Mouse (Mus musculus) naive thymus-derived CD4-positive, alpha-beta T cell, adult 2 months (primary cell): ENCODE data around the gene Zfp536.
A peak's percentile ranks its signal among the peaks of the same experiment; 100 is the strongest.

Experiments used
- DNase-seq: peaks from one replicate; pipeline ENCODE4 v3.0.0-alpha.2; 2011; ENCODE audit warnings: low read depth

The Zfp536 gene

GRCm38 (mm10) chr7:37689561-37690305 lies 83.7 kb downstream of the Zfp536 start:
- no peak for DNase-seq

DNA sequence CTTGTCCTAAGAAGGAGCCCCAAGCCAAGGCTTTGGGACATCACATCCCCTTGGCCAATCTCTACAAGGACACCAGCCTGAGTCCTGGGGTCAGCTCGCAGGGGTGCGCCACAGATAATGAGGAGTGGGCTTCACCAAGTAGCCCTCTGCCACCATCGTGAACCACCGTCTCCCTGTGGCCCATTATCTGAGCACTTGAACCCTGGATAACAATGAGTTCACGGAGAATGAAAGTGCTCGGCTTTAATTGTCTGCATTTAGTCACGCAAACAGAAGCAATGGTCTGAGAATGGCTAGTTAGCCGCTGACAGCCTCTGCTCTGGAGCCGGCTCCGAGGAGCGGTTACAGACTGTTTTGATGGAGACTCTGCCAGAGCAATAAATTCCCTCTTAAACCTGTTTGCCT lies 84.3 kb downstream of the Zfp536 start:
- DNase-seq: no peak

DNA sequence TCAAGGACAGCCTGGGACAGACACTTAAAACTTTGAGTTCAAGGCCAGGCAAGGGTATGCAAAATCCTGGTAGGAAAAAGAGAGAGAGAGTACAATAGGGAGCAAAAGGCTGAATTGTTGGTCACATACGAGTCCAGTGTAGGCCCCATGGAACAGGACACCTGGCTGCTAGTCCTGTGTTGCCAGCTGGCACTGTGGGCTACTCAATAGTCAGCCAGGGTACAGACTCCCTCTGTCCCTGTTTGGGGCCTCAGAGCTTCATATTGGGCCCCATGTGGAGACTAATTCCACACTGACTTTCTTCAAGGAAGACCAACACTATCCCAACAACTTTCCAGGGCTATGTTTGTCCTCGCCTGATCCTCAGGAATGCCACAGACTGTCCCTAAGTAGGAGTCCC lies 87.1 kb downstream of the Zfp536 start:
- DNase-seq: no peak

DNA sequence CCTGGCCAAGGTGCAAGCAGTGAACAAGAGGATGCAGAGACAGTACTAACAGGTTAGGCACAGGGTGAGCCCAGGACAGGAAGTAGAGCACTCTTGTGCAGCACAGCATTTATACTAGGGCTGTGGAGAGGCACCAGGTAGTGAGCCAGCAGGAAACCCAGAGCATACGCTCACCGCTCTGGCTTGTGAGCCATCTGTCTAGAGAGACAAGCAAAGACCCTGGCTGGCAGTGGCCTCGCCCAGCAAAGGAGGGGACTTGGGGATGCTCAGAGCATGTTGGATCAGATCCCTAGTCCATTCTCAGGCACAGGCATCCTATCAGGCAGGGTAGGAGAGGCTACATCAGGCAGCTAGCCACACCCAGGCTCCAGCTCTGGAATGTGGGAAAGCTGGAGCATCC lies 88.2 kb downstream of the Zfp536 start:
- no peak for DNase-seq

GRCm38 (mm10) chr7:37681335-37681734 lies 92.1 kb downstream of the Zfp536 start:
- DNase-seq: no peak

GRCm38 (mm10) chr7:37663676-37664365 lies 109.6 kb downstream of the Zfp536 start:
- no peak for DNase-seq

- peak; percentile 2 for DNase-seq
Measured at GRCm38 (mm10) chr7:37648671-37649070, 124.8 kb downstream of the Zfp536 start.

DNA sequence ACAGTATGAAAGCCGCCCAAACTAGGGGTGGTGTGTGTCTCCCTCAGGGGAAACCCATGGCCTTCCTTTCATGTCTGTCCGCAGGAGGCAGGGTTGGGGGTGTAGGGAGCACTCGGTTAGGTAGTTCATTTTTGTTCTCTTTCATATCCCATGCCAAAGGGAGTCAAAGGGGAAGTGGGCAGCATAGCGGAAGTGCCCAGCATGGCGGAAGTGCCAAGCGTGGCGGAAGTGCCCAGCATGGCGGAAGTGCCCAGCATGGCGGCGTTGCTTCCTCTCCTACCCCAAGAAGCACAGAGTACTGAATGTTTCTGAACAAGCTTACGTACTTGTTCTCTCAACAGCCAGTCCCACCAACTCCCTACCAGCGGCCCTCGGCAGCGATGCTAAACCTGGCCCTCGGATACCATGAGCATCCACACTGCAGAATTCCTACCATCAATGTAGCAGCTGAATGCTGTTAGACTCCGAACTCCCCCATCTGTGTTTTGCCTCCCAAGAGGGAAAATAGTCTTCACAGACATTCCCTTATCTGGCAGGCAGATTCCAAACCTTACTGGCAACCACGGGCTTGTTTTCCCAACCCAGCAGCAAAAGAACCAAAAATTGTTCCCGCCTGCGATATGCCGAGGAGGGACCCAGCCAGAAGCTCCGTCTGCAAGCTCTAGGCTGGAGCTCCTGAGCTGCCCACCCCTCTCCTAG lies 125.4 kb downstream of the Zfp536 start:
- no peak for DNase-seq

DNA sequence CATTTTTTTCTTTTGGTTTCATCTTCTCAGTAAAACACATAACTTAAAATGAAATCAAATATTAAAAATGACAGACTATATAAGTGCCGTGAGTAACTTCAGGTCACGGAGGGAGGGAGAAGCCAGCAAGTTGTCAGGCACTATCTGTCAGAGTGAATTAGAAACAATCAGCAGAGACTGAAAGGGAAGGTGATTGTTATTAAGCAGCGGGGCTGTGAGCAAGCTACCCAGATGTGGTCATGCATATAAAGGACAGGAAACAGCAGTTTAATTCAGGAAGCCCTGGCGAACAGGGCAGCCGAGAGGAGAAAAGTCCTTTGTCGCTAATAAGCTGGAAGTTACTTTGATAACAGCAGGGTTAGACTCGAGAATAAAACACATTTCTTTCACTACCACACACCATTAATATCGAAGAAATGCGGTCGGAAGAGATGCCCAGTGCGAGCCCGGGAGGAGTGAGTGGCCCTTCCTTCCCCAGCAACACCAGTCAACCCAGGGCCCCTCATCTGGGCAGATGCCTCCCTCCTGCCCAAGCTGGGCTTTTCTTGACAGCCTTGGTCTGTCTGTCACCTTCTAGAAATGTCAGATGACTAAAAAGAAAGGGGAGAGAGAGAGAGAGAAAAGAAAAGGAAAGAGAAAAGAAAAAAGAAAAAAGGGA lies 133.6 kb downstream of the Zfp536 start:
- no peak for DNase-seq

DNA sequence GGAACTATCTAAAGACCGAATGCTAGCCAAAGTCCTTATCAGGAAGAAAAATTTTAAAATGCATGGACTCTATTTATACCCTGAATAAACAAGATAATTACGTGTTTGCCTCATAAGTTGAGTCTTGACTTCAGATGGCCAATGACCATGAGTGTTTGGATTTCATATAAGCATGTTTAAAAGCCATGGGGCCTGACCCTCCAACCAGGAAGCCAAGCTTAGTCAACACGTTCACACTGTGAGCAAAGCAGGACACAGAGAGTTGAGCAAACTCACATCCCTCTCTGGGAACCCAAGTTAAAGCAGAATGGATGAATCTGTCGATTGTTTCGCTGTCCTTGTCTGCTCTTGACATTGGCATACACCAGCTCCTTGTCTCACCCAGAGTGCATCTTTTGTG lies 138.6 kb downstream of the Zfp536 start:
- DNase-seq: no peak

- no peak for DNase-seq
Measured at GRCm38 (mm10) chr7:37630410-37630809, 143.0 kb downstream of the Zfp536 start.

DNA sequence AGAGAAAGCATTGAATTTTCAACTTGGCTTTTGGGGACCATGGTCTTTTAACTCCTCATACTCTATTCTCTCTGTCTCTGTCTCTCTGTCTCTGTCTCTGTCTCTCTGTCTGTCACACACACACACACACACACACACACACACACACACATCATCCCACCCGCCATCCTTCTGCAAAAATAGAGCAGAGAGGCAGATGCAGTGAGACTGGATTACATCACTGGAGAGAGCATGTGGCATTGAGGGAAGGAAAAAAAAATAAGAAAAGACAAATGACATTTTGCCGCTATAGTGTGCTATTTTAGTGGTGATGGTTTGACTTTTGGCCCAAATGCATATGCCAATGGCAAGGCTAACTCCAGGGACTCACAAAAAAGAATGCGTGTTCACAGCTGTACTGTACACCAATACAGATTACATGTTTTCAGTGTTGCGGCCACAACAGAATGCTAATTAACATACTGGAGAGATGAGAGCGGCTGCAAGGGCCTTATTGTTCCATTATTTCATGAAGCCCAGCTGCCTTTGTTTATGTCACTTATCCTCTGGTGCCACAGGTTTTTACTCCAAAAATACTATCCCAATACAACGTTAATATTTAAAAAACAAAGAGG lies 145.4 kb downstream of the Zfp536 start:
- no peak for DNase-seq

DNA sequence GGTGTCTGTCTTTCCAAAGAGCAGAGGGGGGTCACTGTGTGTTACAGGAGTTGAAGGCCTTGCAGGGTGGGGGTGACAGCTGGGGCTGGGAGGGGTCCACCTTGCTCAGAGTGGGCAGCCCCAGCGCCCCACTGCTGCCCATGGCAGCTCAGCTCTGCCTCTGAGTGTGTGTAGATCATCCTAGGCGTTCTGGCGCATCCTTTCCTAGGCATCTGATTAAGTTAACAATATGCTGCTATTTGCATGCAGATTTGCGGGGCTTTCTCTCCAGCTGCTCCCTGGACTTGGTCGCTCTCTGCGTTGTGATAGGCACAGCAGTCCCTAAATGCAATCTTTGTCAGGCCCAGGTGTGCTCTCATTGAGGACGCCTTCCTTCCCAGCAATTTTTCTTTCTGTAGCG lies 147.7 kb downstream of the Zfp536 start:
- no peak for DNase-seq

GRCm38 (mm10) chr7:37624759-37625340 lies 148.6 kb downstream of the Zfp536 start:
- DNase-seq: no peak

- DNase-seq: no peak
Measured at GRCm38 (mm10) chr7:37623903-37624758, 149.3 kb downstream of the Zfp536 start.

- no peak for DNase-seq
Measured at GRCm38 (mm10) chr7:37619254-37619653, 154.2 kb downstream of the Zfp536 start.

- DNase-seq: no peak
Measured at GRCm38 (mm10) chr7:37617880-37618279, 155.6 kb downstream of the Zfp536 start.

- no peak for DNase-seq
Measured at GRCm38 (mm10) chr7:37615932-37616331, 157.5 kb downstream of the Zfp536 start.

DNA sequence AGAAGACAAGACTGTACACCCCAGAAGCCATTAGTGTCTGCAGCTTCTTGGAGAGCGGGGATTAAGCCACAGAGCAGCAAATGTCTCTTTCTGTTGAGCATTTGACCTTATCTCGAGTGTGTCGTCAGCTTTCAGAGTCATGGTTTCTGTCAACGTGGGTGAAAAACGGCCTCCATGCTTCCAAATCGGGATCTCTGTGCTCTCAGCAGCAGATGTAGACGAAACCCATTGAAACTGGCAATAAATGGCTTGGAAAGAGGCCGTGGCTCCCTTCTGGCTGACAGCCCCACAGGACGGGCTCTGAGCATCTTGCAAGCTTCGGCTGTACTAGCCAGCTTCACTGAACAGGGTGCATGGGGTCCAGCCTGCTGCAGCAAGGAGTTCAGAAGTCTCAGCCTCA lies 159.1 kb downstream of the Zfp536 start:
- DNase-seq: no peak

DNA sequence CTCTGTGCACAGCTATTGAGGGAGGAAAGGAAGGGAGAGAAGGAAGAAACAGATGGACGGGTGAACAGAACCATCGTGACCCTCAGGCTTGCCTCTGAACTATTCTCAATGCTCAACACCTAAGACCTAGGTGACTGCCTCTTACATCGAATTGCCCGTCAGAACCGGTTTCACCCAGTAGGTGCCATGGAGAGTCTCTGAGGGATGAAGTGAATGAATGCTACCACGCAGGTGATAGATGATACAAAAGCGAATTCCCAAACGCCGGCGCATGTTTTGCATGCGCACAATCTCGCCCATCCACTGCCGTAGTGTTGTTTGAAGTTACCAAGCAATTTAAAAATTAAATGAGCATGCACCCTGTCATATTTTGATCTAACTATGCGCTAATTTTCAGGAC lies 164.9 kb downstream of the Zfp536 start:
- no peak for DNase-seq

DNA sequence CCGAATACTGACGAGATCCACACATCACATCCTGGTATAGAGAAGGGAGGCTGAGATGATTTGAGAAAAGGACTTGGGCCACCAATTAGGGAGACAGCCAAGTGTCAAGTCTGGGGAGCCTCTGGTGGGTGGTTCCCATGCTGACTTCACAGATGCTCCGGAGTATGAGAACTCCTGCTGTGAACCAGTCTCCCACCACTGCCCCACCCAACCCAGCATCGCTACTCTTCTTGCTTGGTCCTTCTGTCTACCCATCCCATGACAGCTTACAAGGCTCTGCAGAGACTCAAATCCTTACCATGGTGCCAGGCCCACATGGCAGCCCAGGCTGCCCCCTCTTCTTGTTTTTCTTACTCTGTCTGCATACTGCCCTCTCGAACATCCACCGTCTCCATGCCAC lies 165.5 kb downstream of the Zfp536 start:
- DNase-seq: no peak
